Mouse (Mus musculus): ENCODE measurements around the gene Stx4a.
A peak's percentile ranks its signal among the peaks of the same experiment; 100 is the strongest.
"Not testable (repeated sequence)": the region's sequence is repeated elsewhere in the genome, so short reads cannot be mapped to it uniquely, and the experiment has no call there.

Gene Stx4a

GRCm38 (mm10) chr7:127867641-127868040 is 43.5 kb downstream of the Stx4a start:
- no peak for DNase-seq (ENCODE audit: low spot score)

- DNase-seq (ENCODE audit: low spot score) = peak; percentile 30
Measured at GRCm38 (mm10) chr7:127869149-127869810, 45.2 kb downstream of the Stx4a start.

GRCm38 (mm10) chr7:127870136-127870821 is 46.2 kb downstream of the Stx4a start:
- DNase-seq (ENCODE audit: low spot score) = peak; percentile 7

- no peak for DNase-seq (ENCODE audit: low spot score)
Measured at GRCm38 (mm10) chr7:127874812-127875626, 50.9 kb downstream of the Stx4a start.

GRCm38 (mm10) chr7:127875627-127876001 is 51.5 kb downstream of the Stx4a start:
- DNase-seq (ENCODE audit: low spot score) = peak; percentile 97

- DNase-seq (ENCODE audit: low spot score) = peak; percentile 80
Measured at GRCm38 (mm10) chr7:127876041-127876466, 52.0 kb downstream of the Stx4a start, which contains the start of gene Zfp646. Zfp646 (plus strand) TSS chr7:127876221.

GRCm38 (mm10) chr7:127876467-127877348 is 52.6 kb downstream of the Stx4a start, which contains the start of gene Zfp668:
Zfp668 (minus strand) TSS chr7:127876828.
- peak; percentile 96 for DNase-seq (ENCODE audit: low spot score)

GRCm38 (mm10) chr7:127879301-127879700 is 55.2 kb downstream of the Stx4a start:
- no peak for DNase-seq (ENCODE audit: low spot score)

- DNase-seq (ENCODE audit: low spot score) = no peak
Measured at GRCm38 (mm10) chr7:127880431-127880830, 56.3 kb downstream of the Stx4a start.

GRCm38 (mm10) chr7:127885951-127886350 is 61.9 kb downstream of the Stx4a start:
- no peak for DNase-seq (ENCODE audit: low spot score)

GRCm38 (mm10) chr7:127886551-127886950 is 62.5 kb downstream of the Stx4a start:
- no peak for DNase-seq (ENCODE audit: low spot score)

GRCm38 (mm10) chr7:127887191-127887590 is 63.1 kb downstream of the Stx4a start:
- no peak for DNase-seq (ENCODE audit: low spot score)

GRCm38 (mm10) chr7:127887781-127888180 is 63.7 kb downstream of the Stx4a start:
- DNase-seq (ENCODE audit: low spot score) = no peak

- no peak for DNase-seq (ENCODE audit: low spot score)
Measured at GRCm38 (mm10) chr7:127888821-127889220, 64.7 kb downstream of the Stx4a start.

- DNase-seq (ENCODE audit: low spot score) = no peak
Measured at GRCm38 (mm10) chr7:127890798-127891197, 66.7 kb downstream of the Stx4a start, which contains the start of gene Prss53. Prss53 (minus strand) TSS chr7:127890970.

GRCm38 (mm10) chr7:127894480-127894879 is 70.4 kb downstream of the Stx4a start:
- DNase-seq (ENCODE audit: low spot score) = no peak

GRCm38 (mm10) chr7:127895442-127895841 is 71.3 kb downstream of the Stx4a start, which contains the start of the genes Gm21974 and Vkorc1:
Gm21974 (minus strand) TSS chr7:127895454.
Vkorc1 (minus strand) TSS chr7:127895617.
- DNase-seq (ENCODE audit: low spot score) = peak; percentile 97

- not testable (repeated sequence) for DNase-seq (ENCODE audit: low spot score)
Measured at GRCm38 (mm10) chr7:127895891-127896290, 71.8 kb downstream of the Stx4a start.

GRCm38 (mm10) chr7:127896384-127896783 is 72.3 kb downstream of the Stx4a start:
- peak; percentile 69 for DNase-seq (ENCODE audit: low spot score)

- DNase-seq (ENCODE audit: low spot score) = no peak
Measured at GRCm38 (mm10) chr7:127897542-127897941, 73.4 kb downstream of the Stx4a start.

All from retina, embryonic 14.5 days (tissue).